Mouse (Mus musculus): ENCODE data around the gene Bhlha15. TPM values are rescaled to one million over a fixed set of nuclear protein-coding genes. Genes with fewer than 3 reads are reported as not detected.

Gene Bhlha15
- polyA plus RNA-seq, 1 experiment = not detected

DNA sequence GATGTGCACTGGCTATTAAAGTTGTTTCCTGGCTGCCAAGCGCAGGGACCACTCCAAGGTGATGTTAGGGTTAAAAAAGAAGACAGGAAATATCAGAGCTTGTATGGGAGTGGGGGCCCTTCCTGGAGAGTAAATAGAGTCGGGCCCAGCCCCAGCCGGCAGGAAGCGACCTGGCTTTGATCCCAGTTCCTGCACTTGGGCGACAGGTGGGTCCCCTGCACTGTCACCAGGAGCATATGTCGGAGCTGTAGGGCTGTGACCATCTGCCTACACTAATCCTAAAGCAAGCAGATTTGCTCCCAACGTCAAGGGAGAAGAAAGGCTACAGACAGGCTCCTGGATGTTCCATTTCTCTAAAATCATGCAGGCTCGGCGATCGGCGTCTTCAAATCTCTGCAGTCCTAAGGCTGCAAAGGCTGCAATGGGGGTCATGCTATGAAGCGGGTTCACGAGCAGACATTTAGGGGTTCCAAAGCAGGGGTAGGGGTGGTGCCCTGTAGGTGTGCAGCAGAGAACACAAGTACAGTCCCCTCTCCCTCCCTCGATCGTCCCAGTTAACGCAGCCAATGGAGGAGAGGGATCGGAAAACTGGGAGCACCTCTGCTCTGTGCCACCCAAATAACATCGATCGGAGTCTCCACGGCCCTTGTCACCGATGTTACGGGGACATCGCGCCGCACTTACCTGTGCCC, 32.9 kb downstream of the Bhlha15 start:
- H3K27ac ChIP-seq (ENCODE audit: insufficient read depth, low read length) = no peak overlapping the region
- H3K4me1 ChIP-seq (ENCODE audit: control insufficient read depth, insufficient read depth, low read length) = no peaks in the 10 kb centered on the region
- peak overlapping the region; percentile 87 for H3K4me3 ChIP-seq (ENCODE audit: insufficient read depth, low read length)
- TF ChIP-seq POLR2A (IDR thresholded peaks at IDR 0.05; ENCODE audit: low read depth, low read length) (no peak; the same call in 1 of the 2 replicates), CTCF (IDR thresholded peaks at IDR 0.05; ENCODE audit: borderline replicate concordance, insufficient read depth, low read length) (no peak)

DNA sequence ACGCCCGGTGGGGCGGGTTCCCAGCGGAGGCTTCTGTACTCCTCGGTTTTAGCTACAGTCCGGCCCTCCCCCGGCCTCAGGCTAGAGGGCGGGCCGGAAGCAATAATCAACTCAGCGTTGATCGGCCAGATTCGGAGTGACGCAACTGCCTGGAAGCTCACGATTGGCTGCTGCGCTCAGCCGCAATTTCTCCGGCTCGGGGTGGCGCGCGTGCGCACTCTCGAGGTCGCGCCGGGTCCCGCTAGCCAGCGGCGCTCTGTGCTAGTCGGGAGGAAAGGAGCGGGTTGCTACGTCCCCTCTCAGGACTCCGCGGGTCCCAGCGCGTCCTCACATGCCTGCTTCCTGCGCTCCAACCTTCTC, 33.4 kb downstream of the Bhlha15 start, which contains the start of gene Tecpr1:
Gene Tecpr1 (minus strand): TSS at position 113 of the 360 bp plus-strand sequence.
- Histone ChIP-seq H3K4me1 (ENCODE audit: control insufficient read depth, insufficient read depth, low read length) (no peaks in the 10 kb centered on the region), H3K4me3 (ENCODE audit: insufficient read depth, low read length) (peak within 1 kb of the TSS; percentile 87), H3K27ac (ENCODE audit: insufficient read depth, low read length) (peak within 1 kb of the TSS; percentile 15; the same call in 1 of the 2 replicates)
- TF ChIP-seq CTCF (IDR thresholded peaks at IDR 0.05; ENCODE audit: borderline replicate concordance, insufficient read depth, low read length) = no peak
- TF ChIP-seq POLR2A (IDR thresholded peaks at IDR 0.05; ENCODE audit: low read depth, low read length) = peak; percentile 93

DNA sequence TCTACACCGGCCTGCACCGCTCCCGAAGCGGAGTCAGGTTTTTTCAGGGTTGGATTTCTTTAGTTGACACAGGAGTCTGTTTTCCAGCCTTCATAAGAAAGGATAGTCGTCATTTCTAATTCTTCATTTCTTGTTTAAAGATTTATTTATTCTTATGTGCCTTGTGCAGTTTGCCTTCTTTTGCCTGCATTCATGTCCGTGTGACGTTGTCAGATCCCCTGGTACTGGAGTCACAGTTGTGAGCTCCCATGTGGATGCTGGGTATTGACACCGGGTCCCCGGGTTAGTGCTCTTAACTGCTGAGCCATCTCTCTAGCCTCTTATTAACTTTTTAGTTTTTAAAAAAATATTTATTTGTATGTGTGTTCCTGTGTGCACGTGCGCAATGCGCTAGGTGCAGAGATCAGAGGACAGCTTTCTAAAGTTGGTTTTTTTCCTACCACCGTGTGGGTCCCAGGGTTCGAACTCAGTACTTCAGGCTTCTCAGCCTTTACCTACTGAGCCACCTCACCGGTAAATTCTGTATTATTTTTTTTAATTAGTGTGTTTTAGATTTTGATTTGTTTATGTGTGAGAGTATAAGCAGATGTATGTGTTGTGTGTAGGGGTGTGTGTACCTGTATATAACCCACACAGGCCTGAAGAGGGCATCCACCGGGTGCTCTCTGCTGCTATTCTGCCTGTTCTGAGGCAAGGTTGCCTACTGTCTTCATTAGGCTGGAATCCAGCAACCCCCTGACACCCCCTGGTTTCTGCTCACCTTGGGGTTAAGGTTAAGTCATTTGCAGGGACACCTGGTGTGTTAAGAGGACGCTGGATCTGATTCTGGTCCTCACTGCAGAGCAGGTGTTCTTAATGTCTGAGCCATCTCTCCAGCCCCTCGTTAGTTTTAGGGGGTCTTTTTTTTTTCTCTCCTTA, 34.1 kb downstream of the Bhlha15 start:
- TF ChIP-seq POLR2A (IDR thresholded peaks at IDR 0.05; ENCODE audit: low read depth, low read length) (no peak), CTCF (IDR thresholded peaks at IDR 0.05; ENCODE audit: borderline replicate concordance, insufficient read depth, low read length) (no peak)
- H3K27ac ChIP-seq (ENCODE audit: insufficient read depth, low read length) = peak overlapping the region; percentile 15; the same call in 1 of the 2 replicates
- peak overlapping the region; percentile 82 for H3K4me3 ChIP-seq (ENCODE audit: insufficient read depth, low read length)
- no peaks in the 10 kb centered on the region for H3K4me1 ChIP-seq (ENCODE audit: control insufficient read depth, insufficient read depth, low read length)

DNA sequence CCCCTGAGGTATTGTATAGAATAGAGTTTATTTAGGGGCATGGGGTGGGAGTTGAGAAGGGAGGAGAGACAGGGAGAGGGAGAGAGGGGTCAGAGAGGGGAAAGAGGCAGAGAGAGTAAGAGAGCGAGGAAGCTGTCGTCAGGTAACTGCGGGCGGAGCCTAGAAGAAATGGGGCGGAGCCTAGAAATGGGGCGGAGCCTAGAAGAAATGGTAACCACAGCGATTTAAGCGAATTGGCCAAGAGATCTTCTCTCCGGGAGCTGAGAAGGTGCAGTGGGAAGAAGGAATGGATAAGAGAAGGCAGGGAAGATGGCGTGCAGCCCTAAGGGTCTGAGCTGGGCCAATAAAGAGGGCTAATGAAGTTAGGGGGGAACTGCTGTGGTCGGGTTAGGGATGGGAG, 36.1 kb downstream of the Bhlha15 start:
- Histone ChIP-seq H3K4me1 (ENCODE audit: control insufficient read depth, insufficient read depth, low read length) (no peaks in the 10 kb centered on the region), H3K27ac (ENCODE audit: insufficient read depth, low read length) (no peak overlapping the region), H3K4me3 (ENCODE audit: insufficient read depth, low read length) (no peak overlapping the region)
- no peak for TF ChIP-seq POLR2A (IDR thresholded peaks at IDR 0.05; ENCODE audit: low read depth, low read length)
- TF ChIP-seq CTCF (IDR thresholded peaks at IDR 0.05; ENCODE audit: borderline replicate concordance, insufficient read depth, low read length) = no peak

DNA sequence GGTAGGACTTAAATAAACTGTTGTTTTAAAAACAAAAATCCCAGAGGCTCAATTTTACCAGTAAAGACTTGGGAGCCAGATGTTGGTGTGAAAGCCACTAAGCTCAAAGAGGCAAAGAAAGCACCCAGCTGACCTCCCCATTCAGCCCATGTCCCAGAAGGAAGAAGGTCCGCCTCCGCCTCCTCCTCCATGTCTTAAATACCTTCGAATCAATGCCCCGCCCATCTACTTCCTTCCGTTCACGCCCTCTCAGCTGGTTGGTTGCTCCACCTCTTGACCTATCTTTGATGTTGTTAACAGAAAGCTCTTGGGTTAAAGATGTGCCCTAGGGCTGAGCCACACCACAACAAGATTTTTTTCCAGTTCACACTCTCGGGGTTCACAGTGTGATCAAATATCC, 40.1 kb downstream of the Bhlha15 start:
- Histone ChIP-seq H3K4me1 (ENCODE audit: control insufficient read depth, insufficient read depth, low read length) (no peaks in the 10 kb centered on the region), H3K27ac (ENCODE audit: insufficient read depth, low read length) (no peak overlapping the region), H3K4me3 (ENCODE audit: insufficient read depth, low read length) (no peak overlapping the region)
- TF ChIP-seq CTCF (IDR thresholded peaks at IDR 0.05; ENCODE audit: borderline replicate concordance, insufficient read depth, low read length) (no peak), POLR2A (IDR thresholded peaks at IDR 0.05; ENCODE audit: low read depth, low read length) (no peak)

DNA sequence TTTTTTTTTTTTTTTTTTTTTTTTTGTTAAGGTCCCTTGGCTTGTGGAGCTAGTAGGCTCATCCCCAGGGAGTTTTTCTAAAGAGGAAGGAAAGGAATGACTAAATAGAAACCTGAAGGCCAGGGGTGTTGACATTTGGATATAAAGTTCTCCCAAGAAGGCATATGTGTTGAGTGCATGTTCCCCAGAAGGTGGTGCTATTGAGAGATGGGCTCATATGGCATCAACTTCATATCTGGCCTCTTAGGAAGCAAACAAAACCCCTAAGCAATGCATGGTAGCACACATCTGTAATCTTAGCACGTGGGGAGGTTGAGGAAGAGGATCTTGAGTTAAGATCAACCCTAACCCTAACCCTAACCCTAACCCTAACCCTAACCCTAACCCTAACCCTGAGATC, 41.3 kb downstream of the Bhlha15 start:
- Histone ChIP-seq H3K4me3 (ENCODE audit: insufficient read depth, low read length) (no peak overlapping the region), H3K27ac (ENCODE audit: insufficient read depth, low read length) (no peak overlapping the region)
- TF ChIP-seq POLR2A (IDR thresholded peaks at IDR 0.05; ENCODE audit: low read depth, low read length) (no peak), CTCF (IDR thresholded peaks at IDR 0.05; ENCODE audit: borderline replicate concordance, insufficient read depth, low read length) (no peak)

DNA sequence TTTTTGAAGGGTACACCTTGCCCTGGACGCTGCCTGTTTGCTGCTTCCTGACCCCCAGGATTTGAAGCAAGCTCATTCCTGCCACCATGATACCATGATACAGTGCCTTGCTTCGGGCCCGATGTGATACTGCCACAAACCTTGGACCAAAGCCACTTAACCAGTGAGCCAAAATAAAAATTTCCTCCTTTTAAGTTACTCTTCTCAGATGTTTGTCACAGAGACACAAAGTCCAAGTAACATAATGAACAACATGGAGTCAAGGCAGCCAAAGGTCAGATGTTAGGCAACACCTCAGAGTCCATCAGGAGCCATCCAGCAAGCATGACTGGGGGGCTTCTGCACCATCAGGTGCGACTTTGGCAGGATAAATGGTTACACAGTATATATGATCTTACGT, 42.4 kb downstream of the Bhlha15 start:
- H3K4me1 ChIP-seq (ENCODE audit: control insufficient read depth, insufficient read depth, low read length) = no peaks in the 10 kb centered on the region
- TF ChIP-seq POLR2A (IDR thresholded peaks at IDR 0.05; ENCODE audit: low read depth, low read length) = no peak
- H3K4me3 ChIP-seq (ENCODE audit: insufficient read depth, low read length) = no peak overlapping the region
- H3K27ac ChIP-seq (ENCODE audit: insufficient read depth, low read length) = no peak overlapping the region

More for the DNA sequence above, 41.3 kb downstream of the Bhlha15 start:
- no peaks in the 10 kb centered on the region for H3K4me1 ChIP-seq (ENCODE audit: control insufficient read depth, insufficient read depth, low read length)

DNA sequence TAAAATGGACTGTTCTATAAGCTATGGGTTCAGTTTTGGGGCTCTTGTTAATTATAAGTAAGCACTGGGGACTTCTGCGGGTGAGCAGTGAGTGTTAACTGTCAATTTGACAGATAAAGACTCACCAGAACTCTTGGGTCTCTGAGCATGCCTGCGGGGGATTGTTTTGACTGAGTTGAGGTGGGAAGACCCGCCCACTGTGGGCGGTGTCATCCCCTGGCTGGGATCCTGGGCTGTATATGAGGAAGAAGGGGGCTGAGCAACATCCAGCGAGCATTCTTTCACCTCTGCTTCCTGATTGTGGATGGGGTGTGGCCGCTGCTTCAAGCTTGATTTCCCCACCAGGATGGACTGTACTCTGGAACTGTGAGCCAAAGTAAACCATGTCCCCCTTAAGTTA, 44.1 kb downstream of the Bhlha15 start:
- Histone ChIP-seq H3K4me3 (ENCODE audit: insufficient read depth, low read length) (no peak overlapping the region), H3K4me1 (ENCODE audit: control insufficient read depth, insufficient read depth, low read length) (no peaks in the 10 kb centered on the region), H3K27ac (ENCODE audit: insufficient read depth, low read length) (no peak overlapping the region)
- TF ChIP-seq POLR2A (IDR thresholded peaks at IDR 0.05; ENCODE audit: low read depth, low read length) (no peak), CTCF (IDR thresholded peaks at IDR 0.05; ENCODE audit: borderline replicate concordance, insufficient read depth, low read length) (no peak)

DNA sequence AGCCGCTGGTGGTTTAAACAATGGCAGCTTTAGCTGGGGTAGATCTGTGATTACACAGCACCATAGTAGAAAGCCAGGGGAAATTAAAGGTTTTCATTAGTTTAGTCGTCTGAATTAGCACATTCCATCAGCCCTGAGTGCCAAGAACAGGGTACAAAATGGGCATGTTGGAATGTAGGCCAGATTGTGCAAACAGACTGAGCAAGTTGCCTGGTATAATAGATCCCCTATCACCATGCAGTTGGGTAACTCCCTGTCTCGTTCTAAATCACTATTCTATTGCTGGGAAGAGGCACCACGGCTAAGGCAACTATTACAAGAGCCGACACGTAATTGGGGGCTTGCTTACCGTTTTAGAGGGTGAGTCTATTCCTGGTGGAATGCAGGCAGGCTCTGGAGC, 44.6 kb downstream of the Bhlha15 start:
- Histone ChIP-seq H3K27ac (ENCODE audit: insufficient read depth, low read length) (no peak overlapping the region), H3K4me1 (ENCODE audit: control insufficient read depth, insufficient read depth, low read length) (no peaks in the 10 kb centered on the region), H3K4me3 (ENCODE audit: insufficient read depth, low read length) (no peak overlapping the region)
- TF ChIP-seq CTCF (IDR thresholded peaks at IDR 0.05; ENCODE audit: borderline replicate concordance, insufficient read depth, low read length) (no peak), POLR2A (IDR thresholded peaks at IDR 0.05; ENCODE audit: low read depth, low read length) (no peak)

DNA sequence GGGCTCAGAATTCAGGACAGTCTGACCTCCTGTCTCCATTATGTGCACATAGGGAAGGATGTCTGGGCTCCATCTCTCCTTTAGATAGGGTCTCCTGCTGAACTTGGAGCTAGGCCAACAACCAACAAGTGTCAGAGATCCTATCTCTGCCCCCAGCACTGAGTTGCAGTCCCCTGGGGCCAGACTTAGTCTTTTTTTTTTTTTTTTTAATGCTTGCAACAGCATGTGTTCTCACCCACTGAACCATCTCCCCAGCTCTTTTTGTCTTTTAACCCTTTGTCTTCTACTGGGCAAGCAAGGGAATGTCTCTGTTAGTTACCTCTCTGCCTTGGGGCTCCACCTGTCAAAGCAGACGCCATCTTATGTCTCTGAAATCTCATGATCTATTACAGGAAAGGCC, 48.9 kb downstream of the Bhlha15 start:
- no peak for TF ChIP-seq CTCF (IDR thresholded peaks at IDR 0.05; ENCODE audit: borderline replicate concordance, insufficient read depth, low read length)
- no peak for TF ChIP-seq POLR2A (IDR thresholded peaks at IDR 0.05; ENCODE audit: low read depth, low read length)
- Histone ChIP-seq H3K27ac (ENCODE audit: insufficient read depth, low read length) (no peak overlapping the region), H3K4me3 (ENCODE audit: insufficient read depth, low read length) (no peak overlapping the region), H3K4me1 (ENCODE audit: control insufficient read depth, insufficient read depth, low read length) (no peaks in the 10 kb centered on the region)

Other genes starting within 250 kb of the Bhlha15 start
- gene Ccz1, start 175.4 kb upstream of the Bhlha15 start, polyA plus RNA-seq (2011; ENCODE audit: insufficient read length, low read depth, missing spikeins) = 66.5 and 69.6 TPM in 2 replicates
- gene Ocm, start 163.6 kb upstream of the Bhlha15 start, polyA plus RNA-seq (2011; ENCODE audit: insufficient read length, low read depth, missing spikeins) = not detected in 2 replicates
- gene Lmtk2, start 89.8 kb upstream of the Bhlha15 start, polyA plus RNA-seq (2011; ENCODE audit: insufficient read length, low read depth, missing spikeins) = 9.3 and 10.4 TPM in 2 replicates
- gene Tecpr1, start 33.3 kb downstream of the Bhlha15 start, polyA plus RNA-seq (2011; ENCODE audit: insufficient read length, low read depth, missing spikeins) = 15.1 and 15.7 TPM in 2 replicates
- 90.6 and 104 TPM in 2 replicates for gene Bri3, start 54.2 kb downstream of the Bhlha15 start, polyA plus RNA-seq (2011; ENCODE audit: insufficient read length, low read depth, missing spikeins)
- gene Baiap2l1, start 167.8 kb downstream of the Bhlha15 start, polyA plus RNA-seq (2011; ENCODE audit: insufficient read length, low read depth, missing spikeins) = 5.1 and 7.5 TPM in 2 replicates